Mouse (Mus musculus): ENCODE measurements around the gene Adcy7.

The Adcy7 gene

DNA sequence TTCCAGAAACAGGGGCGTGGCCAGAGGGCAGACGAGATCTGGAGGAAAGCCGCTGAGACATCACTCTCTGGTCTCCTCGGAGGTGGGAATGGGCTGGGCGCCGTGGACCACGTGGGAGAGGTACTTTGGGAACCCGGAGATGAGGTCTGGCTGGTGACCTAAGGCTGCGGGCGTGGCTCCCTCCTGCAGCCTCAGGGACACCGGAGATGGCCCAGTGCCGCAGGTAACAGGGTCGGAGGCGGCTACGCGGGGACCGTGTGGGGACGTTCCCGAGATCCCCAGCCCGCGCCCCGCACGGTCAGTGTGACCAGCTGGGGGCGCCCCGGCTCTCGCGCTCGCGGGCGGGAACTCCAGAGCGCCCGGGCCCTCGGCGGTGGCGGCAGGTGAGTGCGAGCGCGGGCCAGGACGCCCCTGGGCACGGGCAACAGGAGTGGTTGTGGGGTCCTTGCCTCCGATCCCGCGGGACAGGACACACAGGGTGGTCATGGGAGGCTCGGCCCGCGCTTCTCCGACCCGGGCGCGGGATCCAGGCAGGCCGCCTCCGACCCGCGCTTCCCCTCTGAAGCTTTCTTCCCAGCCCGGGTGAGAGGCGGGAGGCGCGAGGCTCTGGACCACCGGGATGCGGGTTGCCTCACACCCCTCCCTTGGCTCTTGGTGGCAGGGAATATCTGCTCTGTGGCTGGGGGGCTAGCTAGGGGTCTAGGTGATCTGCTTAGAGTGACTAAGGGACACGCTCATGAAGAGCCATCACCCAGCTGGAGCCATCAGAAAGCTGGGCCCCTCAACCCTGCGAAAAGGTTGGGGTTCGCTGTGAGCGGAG, at the start of gene Adcy7:
Gene Adcy7, plus strand, starts transcription at position 173 of the 820 bp plus-strand sequence.
- DNase-seq: peak; percentile 71

GRCm38 (mm10) chr8:88225358-88225757, 46.8 kb upstream of the Adcy7 start:
- DNase-seq: no peak

- peak in 1 of 2 experiments; percentile 18 for DNase-seq
Measured at GRCm38 (mm10) chr8:88227851-88228250, 44.4 kb upstream of the Adcy7 start.

DNA sequence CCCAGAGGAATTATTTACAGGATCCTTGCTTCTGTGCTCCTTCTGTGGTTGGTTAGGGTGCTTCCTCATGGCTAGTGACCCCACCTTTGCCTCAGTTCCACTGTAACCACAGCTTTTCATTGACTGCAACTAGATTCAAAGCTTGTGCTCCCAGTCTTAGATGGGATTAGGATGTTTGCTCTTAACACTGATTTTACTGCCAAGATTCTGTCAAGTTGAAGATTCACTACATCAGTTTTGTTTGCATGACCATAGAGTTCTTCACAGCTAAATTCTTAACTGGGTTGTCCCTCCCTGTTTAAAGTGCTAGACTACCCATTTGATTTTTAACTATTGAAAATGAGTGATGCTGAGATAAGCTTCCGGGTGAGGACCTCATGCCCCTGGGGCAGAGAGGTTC, 43.9 kb upstream of the Adcy7 start:
- DNase-seq: no peak

GRCm38 (mm10) chr8:88228800-88229199, 43.4 kb upstream of the Adcy7 start:
- no peak for DNase-seq

DNA sequence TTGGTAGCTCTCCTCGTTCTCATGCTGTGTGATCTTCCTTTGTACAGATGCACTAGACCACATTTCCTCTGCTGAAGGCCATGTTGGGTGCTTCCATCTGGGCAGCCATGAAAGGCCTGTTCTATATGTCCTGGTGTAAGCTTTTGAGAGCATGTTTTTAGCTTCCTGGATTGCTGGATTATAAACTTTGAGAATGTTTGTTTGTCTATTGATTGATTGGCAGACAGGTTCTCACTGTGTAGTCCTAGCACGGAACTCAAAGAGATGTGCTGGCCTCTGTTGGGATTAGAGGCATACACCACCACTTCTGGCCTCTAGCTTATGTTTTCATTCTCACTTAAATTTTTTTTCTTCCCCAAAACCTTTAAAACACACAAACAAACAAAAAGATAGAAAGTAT, 35.5 kb upstream of the Adcy7 start:
- DNase-seq: no peak

- DNase-seq: no peak
Measured at GRCm38 (mm10) chr8:88237606-88238005, 34.6 kb upstream of the Adcy7 start.

GRCm38 (mm10) chr8:88239277-88239676, 32.9 kb upstream of the Adcy7 start:
- DNase-seq: no peak

GRCm38 (mm10) chr8:88241871-88242270, 30.3 kb upstream of the Adcy7 start:
- DNase-seq: no peak

DNA sequence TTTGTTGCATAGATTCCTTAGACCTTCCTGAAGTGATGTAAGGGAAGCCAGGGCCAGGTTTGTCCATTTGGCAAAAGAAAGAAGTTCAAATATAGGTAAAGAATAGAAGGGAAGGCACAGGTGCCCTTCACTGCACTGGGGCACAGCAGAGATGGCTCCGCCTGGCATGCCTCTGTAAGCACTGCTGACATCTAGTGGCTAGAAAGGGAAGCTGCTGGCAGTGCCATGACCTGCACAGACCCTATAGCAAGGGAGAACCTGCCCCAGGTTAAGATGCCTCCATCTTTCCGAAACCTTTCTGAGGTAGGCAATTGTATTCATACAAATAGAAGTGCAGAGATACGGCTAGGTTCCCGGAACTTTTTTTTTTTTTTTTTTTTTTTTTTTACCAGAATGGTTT, 27.9 kb upstream of the Adcy7 start:
- DNase-seq: peak; percentile 74 to 80

DNA sequence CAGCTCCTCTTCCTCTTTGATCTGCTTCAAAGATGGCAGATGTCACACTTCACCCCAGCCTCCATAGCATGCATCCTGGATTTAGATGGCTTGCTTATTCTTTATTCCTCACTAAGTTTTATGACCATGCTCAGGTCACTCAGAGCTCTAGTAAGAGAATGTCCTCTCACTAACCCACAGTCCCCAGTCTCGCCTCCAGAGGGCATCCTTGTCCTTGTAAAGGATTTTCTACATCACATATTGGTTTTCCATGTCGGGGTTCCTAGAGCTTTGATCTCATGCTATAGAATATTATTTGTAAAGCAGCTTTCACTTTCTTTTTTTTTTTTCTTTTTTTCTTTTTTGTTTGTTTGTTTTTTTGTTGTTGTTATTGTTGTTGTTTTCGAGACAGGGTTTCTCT, 19.4 kb upstream of the Adcy7 start:
- peak; percentile 55 to 76 for DNase-seq

DNA sequence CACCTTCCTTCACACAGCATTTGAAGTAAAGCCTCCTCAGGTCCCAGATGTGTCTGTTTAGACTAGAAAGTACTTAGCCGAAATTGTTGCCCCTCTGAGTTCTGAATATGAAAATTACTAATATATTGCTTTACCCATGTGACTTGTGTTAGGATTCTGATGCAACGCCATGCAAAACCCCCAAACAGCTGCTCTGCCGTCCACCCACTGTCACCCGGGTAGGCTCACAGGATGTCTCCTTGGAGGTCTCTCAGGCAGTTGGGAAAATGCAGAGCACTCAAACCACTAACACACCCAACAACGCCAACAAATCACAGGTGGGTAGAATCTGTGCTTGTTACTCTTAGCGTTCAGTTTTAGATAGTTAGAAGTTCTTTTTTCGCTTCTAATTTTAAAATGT, 17.2 kb upstream of the Adcy7 start:
- no peak for DNase-seq

DNA sequence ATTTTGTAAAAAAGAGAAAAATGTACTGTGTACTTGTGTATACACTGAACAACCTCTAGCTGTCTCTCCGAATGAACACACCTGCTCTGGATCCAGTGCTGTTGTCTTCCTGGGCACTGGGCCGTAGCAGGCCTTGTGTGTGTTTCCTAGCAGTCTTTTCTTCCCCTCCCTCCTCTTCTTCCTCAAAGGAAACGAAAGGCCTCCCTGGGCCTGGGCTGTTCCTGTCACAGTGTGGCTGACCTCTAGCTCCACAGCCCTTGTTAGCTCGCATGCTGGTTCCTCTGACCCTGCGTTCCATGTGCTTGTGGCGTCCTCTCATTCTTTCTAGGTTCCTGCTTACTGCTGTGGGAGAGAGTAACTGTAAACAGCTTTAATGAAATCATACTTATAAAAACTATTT, 14.2 kb upstream of the Adcy7 start:
- DNase-seq: no peak

DNA sequence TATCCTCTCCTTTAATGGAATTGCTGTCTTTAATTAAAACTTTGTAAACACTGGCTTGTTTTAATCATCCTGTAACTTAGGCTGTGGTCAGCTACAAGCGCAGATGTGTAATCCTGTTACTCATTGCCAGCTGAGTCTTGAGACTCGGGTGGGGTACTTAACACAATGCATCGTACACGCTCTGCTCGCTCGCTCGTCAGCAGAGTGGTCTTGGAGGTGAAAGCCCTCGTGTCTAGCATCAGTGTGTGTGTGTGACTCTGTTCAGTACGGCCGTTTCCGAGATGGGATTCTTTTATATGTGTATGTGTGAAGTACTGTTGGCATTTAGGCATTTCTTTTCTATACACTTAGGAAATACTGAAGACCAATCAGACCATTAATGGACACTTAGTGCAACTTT, 13.7 kb upstream of the Adcy7 start:
- no peak for DNase-seq

DNA sequence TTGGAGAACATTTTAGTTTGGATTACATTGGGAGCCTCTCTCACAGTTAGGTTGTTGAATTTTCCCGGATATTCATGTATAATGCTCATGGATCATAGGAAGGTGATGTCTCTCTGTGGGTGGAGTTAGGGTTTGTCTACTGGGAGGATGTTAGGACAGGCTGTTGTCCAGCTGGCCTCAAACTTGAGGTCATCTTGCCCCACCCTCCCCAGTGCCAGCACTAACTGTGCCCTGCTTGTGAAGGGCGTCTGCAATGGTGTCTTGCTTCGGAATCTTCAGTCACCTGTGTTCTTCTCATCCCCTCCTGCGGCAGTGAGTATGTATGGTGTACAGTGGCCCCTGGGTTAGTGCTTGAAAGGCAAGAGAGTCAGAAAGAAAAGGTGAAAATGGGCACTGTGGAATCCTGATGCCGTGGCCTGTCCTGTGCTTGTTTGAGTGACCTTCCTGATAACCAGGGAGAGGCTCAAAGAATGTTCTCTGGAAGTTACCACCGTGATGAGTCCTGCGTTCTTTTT, 11.7 kb upstream of the Adcy7 start:
- DNase-seq: no peak

DNA sequence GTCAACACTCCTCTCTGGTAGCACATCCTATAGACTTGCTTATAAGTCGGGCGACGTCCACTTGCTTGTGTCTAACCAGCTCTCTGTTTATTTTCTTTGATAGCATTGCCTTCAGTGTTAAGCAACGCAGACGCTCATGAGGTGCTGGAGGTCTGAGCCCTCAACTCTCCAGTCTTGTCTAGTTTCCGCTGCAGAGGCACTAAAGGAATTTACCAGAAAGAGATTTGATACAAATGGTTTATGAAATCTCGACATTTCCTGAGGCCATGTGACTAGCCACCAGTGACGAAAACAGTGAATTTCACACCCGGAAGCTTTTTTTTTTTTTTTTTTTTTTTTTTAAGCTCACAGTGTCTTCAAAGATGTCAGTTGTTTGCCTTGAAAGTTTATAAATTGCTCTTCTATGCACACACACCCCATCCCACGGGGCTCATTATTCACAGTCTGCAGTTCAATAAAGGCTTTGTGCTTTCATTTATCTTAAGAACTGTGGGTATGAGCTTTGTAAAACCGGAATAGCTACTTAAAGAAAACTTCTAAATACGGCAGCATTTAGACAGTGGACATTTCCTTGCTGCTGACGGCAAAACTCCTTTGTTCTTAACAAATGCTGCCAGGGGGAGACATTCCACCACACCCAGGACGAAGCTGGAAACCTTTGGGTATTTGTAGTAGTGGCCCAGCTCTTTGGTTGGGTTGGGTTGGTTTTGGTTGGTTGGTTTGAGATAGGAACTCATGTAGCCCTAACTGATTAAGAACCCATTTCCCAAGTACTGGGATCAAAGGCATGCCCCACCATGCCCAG, 9.2 kb upstream of the Adcy7 start:
- no peak for DNase-seq

DNA sequence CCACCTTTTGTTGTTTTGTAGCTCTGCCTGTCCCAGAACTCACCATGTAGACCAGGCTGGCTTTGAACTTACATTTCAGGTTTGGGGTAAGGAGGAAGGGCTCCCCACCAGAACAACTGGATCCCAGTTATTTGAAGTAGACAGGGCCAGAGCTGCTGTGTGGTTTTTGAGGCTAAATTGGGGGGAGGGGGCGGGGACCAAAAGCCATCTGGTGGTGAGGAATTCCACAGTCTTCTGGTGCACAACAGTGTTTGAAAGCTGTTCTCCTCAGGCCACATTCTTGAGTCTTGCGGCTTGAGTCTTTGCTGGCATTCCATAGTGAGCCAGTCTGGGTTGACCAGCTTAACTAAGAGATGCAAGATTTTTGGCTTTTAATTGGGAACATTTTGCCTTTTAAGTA, 6.7 kb upstream of the Adcy7 start:
- DNase-seq: no peak

DNA sequence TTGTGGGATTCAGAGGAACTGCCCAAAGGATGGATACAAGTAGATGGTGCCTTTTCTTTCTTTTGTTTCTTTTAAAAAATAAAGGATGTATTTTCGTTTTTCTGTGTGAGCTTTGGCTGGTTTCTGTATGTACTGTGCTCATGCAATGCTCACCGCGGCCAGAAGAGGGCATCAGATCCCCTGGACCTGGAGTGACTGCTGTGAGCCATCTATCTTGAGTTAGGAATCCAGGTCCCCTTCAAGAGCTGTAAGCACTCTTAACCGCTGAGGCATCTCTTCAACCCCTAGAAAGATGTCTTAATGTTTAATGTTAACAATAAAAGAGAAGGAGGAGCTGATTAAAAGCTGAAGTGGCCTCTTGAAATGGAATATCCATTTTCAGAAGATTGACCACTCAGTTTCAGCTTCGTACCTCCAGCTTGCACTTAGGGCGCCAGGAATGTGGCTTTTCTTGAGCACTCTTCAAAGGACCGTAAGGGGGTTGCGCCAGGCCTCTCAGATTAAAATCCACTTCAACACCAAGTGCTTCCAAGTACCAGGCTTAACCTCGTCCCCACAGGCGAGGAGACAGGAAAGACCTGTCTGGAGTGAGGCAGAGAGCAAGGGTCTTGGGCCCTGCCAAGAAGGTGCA, 5.9 kb upstream of the Adcy7 start:
- DNase-seq: peak; percentile 92 to 94

- no peak for DNase-seq
Measured at GRCm38 (mm10) chr8:88266801-88267403, 5.3 kb upstream of the Adcy7 start.

DNA sequence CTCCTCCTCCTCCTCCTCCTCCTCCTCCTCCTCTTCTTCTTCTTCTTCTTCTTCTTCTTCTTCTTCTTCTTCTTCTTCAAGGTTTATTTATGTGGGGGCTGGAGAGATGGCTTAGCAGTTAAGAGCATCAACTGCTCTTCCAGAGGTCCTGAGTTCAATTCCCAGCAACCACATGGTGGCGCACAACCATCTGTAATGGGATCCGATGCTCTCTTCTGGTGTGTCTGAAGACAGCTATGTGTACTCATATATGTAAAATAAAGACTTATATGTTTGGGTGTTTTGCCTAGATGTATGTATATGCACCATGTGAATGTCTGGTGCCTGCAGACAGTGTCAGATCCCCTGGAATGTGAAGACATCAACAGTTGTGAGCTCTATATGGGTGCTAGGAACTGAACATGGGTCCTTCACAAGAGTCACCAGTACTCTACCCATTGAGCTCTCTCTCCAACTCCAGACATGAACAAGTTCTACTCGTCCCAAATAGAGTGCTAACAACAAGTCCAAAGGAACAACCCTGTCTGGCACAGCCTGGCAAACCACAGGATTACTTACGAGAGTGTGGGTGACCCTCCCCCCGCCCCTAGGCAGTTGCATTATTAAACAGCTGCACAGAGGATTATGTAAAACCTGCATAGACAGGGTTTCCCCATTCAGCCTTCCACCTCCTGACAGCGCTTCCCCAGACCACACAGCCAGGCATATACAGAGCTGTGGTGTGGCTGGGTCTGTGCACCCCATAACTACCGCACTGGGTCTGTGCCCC, 2.9 kb upstream of the Adcy7 start:
- DNase-seq: no peak

GRCm38 (mm10) chr8:88270086-88270485, 2.1 kb upstream of the Adcy7 start:
- no peak for DNase-seq

DNA sequence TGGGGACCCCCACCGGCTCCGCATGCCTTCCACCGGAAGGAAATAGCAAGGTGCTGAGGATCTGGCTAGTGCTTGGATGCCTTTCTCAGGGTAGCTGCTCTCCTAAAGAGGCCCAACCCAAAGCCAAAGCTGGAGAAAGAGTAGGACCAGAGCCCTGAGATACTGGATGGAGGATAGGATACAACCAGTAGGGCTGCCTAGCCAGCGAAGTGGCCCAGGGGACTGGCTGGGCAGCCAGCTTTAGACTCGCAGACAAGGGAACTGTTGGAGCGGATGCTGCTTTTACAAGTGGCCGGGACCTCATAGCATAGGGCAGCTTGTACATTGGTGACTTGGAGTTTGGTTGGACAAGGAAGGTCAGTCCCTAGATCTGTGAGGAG, 838 bp downstream of the Adcy7 start:
- DNase-seq: no peak

All from cerebellum, postnatal 14 days (tissue).